ENCODE assay signal across 8 mouse cellular contexts in the genomic region with DNA sequence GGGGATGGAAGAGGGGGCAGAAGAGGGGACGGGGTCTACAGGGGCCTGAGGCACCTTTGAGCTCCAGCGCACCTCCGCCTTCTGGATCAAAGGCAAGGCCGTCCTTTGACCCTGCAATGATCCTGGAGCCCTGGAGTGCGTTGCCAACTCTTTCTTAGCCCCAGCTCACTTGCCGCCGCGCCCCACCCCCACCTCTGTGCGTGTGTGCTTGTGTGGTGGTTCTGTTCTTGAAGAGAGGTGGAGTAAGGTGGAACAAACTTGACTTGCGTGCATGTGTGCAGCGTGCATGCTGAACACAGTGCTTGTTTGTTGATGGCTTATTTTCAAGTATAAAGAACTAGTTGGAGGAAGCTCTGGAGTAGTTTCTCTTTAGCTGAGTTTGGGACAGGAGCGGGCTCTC.
DNase-seq lines count a peak whose midpoint lies in the region; ATAC-seq and TF ChIP-seq lines count a peak whose summit lies in the region.

No protein-coding gene starts in this region.

- peak overlapping the region; percentile 50 for H3K27ac ChIP-seq in lung, embryonic 15.5 days
- H3K27ac ChIP-seq in stomach, postnatal 0 days (replicated peaks): peak overlapping the region; percentile 67

- no peak overlapping the region for H3K9ac ChIP-seq in lung, embryonic 15.5 days
- H3K9ac ChIP-seq in stomach, postnatal 0 days (ENCODE audit: low read length): no peak overlapping the region

- TF ChIP-seq CTCF in stomach, postnatal 0 days (IDR thresholded peaks at IDR 0.05; ENCODE audit: low read depth): 0 out of 2 replicates have a peak, but pooled peaks have one; percentile 6

- intact Hi-C loops in left cerebral cortex, postnatal 36 days (cut with DNase I): no loop called here

- no peaks in the 10 kb centered on the region for H3K9me3 ChIP-seq in lung, embryonic 15.5 days
- no peaks in the 10 kb centered on the region for H3K9me3 ChIP-seq in stomach, postnatal 0 days (ENCODE audit: control insufficient read depth, low read length)

- ATAC-seq in lung, embryonic 15.5 days (ENCODE audit: borderline replicate concordance, extremely low read depth, low FRiP score, low TSS enrichment): no peak
- peak; percentile 46; the same call in 1 of the 2 replicates for ATAC-seq in stomach, postnatal 0 days (ENCODE audit: low FRiP score, low TSS enrichment)

- no peak for TF ChIP-seq EP300 in stomach, postnatal 0 days (optimal IDR thresholded peaks at IDR 0.05)

- peak overlapping the region; percentile 14; the same call in 1 of the 2 replicates for H3K4me2 ChIP-seq in lung, embryonic 15.5 days
- peak overlapping the region; percentile 17; the same call in 1 of the 2 replicates for H3K4me2 ChIP-seq in stomach, postnatal 0 days (replicated peaks; ENCODE audit: low read depth)

- no peaks in the 10 kb centered on the region for H3K27me3 ChIP-seq in lung, embryonic 15.5 days
- no peaks in the 10 kb centered on the region for H3K27me3 ChIP-seq in stomach, postnatal 0 days (ENCODE audit: control insufficient read depth, insufficient read depth, low read length)

- no peaks in the 10 kb centered on the region for H3K36me3 ChIP-seq in lung, embryonic 15.5 days
- no peaks in the 10 kb centered on the region for H3K36me3 ChIP-seq in stomach, postnatal 0 days (ENCODE audit: control insufficient read depth, insufficient read depth, low read length)

- no peak overlapping the region for H3K4me3 ChIP-seq in lung, embryonic 15.5 days
- H3K4me3 ChIP-seq in stomach, postnatal 0 days (ENCODE audit: low read depth, low read length): 0 out of 2 replicates have a peak overlapping the region, but pooled peaks have one; percentile 4

- 29% methylated on average over 12 of the region's 12 CpGs for WGBS in lung, embryonic 15.5 days
- WGBS in stomach, postnatal 0 days: 19% methylated on average over 12 of the region's 12 CpGs

- peaks cover 43% of the 10 kb centered on the region for H3K4me1 ChIP-seq in lung, embryonic 15.5 days
- H3K4me1 ChIP-seq in stomach, postnatal 0 days (replicated peaks; ENCODE audit: control insufficient read depth, insufficient read depth): peaks cover 10% of the 10 kb centered on the region

- no peak for DNase-seq in lung, postnatal 10 days
- peak; percentile 51 for DNase-seq in embryo, embryonic 11 days
- DNase-seq in kidney, postnatal 10 days: peak; percentile 54
- DNase-seq in stomach, postnatal 0 days (ENCODE audit: low spot score): peak; percentile 79
- no peak for DNase-seq in layer of hippocampus, postnatal 25 days (ENCODE audit: extremely low spot score in 1 of 2, low spot score in 1 of 2)
- DNase-seq in left cerebral cortex, postnatal 36 days (ENCODE audit: low spot score in 2 of 2): no peak
- no peak for DNase-seq in frontal cortex, adult 2 months (ENCODE audit: extremely low spot score in 1 of 2, low spot score in 1 of 2)

Comparison
In these comparisons a context has a peak if more than half of its experiments do, and no peak if none do; other contexts are left out.
1. DNase-seq: peak in embryo, embryonic 11 days (single experiment), kidney, postnatal 10 days (single experiment) and stomach, postnatal 0 days (single experiment); none in lung, postnatal 10 days (single experiment), layer of hippocampus, postnatal 25 days (0 of 2), left cerebral cortex, postnatal 36 days (0 of 2) and frontal cortex, adult 2 months (0 of 2).